Mouse (Mus musculus): ENCODE results near the gene Arhgef12. TPM values are rescaled to one million over a fixed set of nuclear protein-coding genes. Genes with fewer than 3 reads are reported as not detected.
A peak's percentile ranks its signal among the peaks of the same experiment; 100 is the strongest.

The Arhgef12 gene
- polyA plus RNA-seq, 1 experiment from 2014 or later: 12.1 TPM

- no peak overlapping the region for H3K9ac ChIP-seq (ENCODE audit: low read length)
- no peak overlapping the region for H3K4me2 ChIP-seq (ENCODE audit: low read depth, low read length)
- peaks cover 28% of the 10 kb centered on the region; the same call in 1 of the 2 replicates for H3K36me3 ChIP-seq (ENCODE audit: control insufficient read depth, insufficient read depth, low read length)
- 0 out of 2 replicates have a peak, but pooled peaks cover 4% of the 10 kb centered on the region for H3K4me1 ChIP-seq (replicated peaks; ENCODE audit: control insufficient read depth, insufficient read depth, low read length)
- H3K27me3 ChIP-seq (ENCODE audit: control insufficient read depth, insufficient read depth, low read depth, low read length): no peaks in the 10 kb centered on the region
- no peak for ATAC-seq (ENCODE audit: low read depth)
- no peak overlapping the region for H3K4me3 ChIP-seq (ENCODE audit: low read length)
- no peaks in the 10 kb centered on the region for H3K9me3 ChIP-seq (ENCODE audit: control insufficient read depth, low read length)
- 77% methylated on average over 4 of the region's 4 CpGs for WGBS
- H3K27ac ChIP-seq (ENCODE audit: low read length): no peak overlapping the region
Observed at GRCm38 (mm10) chr9:43011061-43011460, 96.0 kb downstream of the Arhgef12 start.

- H3K4me1 ChIP-seq (replicated peaks; ENCODE audit: control insufficient read depth, insufficient read depth, low read length): peaks cover 12% of the 10 kb centered on the region
- ATAC-seq (ENCODE audit: low read depth): peak; percentile 46; the same call in 1 of the 2 replicates
- H3K9ac ChIP-seq (ENCODE audit: low read length): no peak overlapping the region
- no peak overlapping the region for H3K27ac ChIP-seq (ENCODE audit: low read length)
- H3K4me3 ChIP-seq (ENCODE audit: low read length): no peak overlapping the region
- H3K36me3 ChIP-seq (ENCODE audit: control insufficient read depth, insufficient read depth, low read length): peaks cover 41% of the 10 kb centered on the region
- 35% methylated on average over 5 of the region's 5 CpGs for WGBS
- no peak overlapping the region for H3K4me2 ChIP-seq (ENCODE audit: low read depth, low read length)
- no peaks in the 10 kb centered on the region for H3K9me3 ChIP-seq (ENCODE audit: control insufficient read depth, low read length)
- no peaks in the 10 kb centered on the region for H3K27me3 ChIP-seq (ENCODE audit: control insufficient read depth, insufficient read depth, low read depth, low read length)
Observed at GRCm38 (mm10) chr9:43003881-43004280, 103.2 kb downstream of the Arhgef12 start.

DNA sequence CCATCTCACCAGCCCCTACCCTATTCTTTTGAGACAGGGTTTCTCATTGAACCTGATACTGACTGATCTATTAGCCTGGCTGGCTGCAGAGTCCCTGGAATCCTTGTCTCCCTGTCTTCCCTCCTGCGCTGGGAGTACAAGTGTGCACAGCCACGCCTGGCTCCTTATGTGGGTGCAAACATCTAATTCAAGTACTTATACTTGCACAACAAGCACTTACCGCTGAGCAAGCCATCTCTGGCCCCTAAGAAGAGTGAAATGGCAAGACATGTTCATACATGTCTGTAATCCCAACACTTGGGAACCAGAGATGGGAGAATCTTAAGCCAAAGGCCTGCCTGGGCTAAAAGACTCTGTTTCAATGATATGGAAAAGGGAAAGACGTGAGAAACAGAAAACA, 104.0 kb downstream of the Arhgef12 start:
- Histone ChIP-seq H3K4me1 (replicated peaks; ENCODE audit: control insufficient read depth, insufficient read depth, low read length) (peaks cover 12% of the 10 kb centered on the region), H3K36me3 (ENCODE audit: control insufficient read depth, insufficient read depth, low read length) (peaks cover 44% of the 10 kb centered on the region), H3K4me2 (ENCODE audit: low read depth, low read length) (no peak overlapping the region), H3K9me3 (ENCODE audit: control insufficient read depth, low read length) (no peaks in the 10 kb centered on the region), H3K4me3 (ENCODE audit: low read length) (no peak overlapping the region), H3K9ac (ENCODE audit: low read length) (no peak overlapping the region), H3K27me3 (ENCODE audit: control insufficient read depth, insufficient read depth, low read depth, low read length) (no peaks in the 10 kb centered on the region), H3K27ac (ENCODE audit: low read length) (no peak overlapping the region)
- 65% methylated on average over 4 of the region's 4 CpGs for WGBS
- peak; percentile 29; the same call in 1 of the 2 replicates for ATAC-seq (ENCODE audit: low read depth)

- WGBS: 55% methylated on average over 11 of the region's 11 CpGs
- H3K36me3 ChIP-seq (ENCODE audit: control insufficient read depth, insufficient read depth, low read length): peaks cover 35% of the 10 kb centered on the region
- H3K4me2 ChIP-seq (ENCODE audit: low read depth, low read length): no peak overlapping the region
- H3K9me3 ChIP-seq (ENCODE audit: control insufficient read depth, low read length): no peaks in the 10 kb centered on the region
- H3K4me3 ChIP-seq (ENCODE audit: low read length): no peak overlapping the region
- peak; percentile 60; the same call in 1 of the 2 replicates for ATAC-seq (ENCODE audit: low read depth)
- H3K27me3 ChIP-seq (ENCODE audit: control insufficient read depth, insufficient read depth, low read depth, low read length): no peaks in the 10 kb centered on the region
- H3K9ac ChIP-seq (ENCODE audit: low read length): no peak overlapping the region
- peaks cover 12% of the 10 kb centered on the region for H3K4me1 ChIP-seq (replicated peaks; ENCODE audit: control insufficient read depth, insufficient read depth, low read length)
- peak overlapping the region; percentile 24; the same call in 1 of the 2 replicates for H3K27ac ChIP-seq (ENCODE audit: low read length)
Observed at GRCm38 (mm10) chr9:43000595-43001250, 106.3 kb downstream of the Arhgef12 start.

- WGBS: 87% methylated on average over 1 of the region's 1 CpGs
- Histone ChIP-seq H3K27ac (ENCODE audit: low read length) (no peak overlapping the region), H3K9ac (ENCODE audit: low read length) (no peak overlapping the region), H3K4me3 (ENCODE audit: low read length) (no peak overlapping the region), H3K9me3 (ENCODE audit: control insufficient read depth, low read length) (no peaks in the 10 kb centered on the region), H3K27me3 (ENCODE audit: control insufficient read depth, insufficient read depth, low read depth, low read length) (no peaks in the 10 kb centered on the region), H3K36me3 (ENCODE audit: control insufficient read depth, insufficient read depth, low read length) (peaks cover 38% of the 10 kb centered on the region), H3K4me2 (ENCODE audit: low read depth, low read length) (no peak overlapping the region), H3K4me1 (replicated peaks; ENCODE audit: control insufficient read depth, insufficient read depth, low read length) (peaks cover 12% of the 10 kb centered on the region)
- 0 out of 2 replicates have a peak, but pooled peaks have one; percentile 32 for ATAC-seq (ENCODE audit: low read depth)
Observed at GRCm38 (mm10) chr9:43000070-43000469, 107.0 kb downstream of the Arhgef12 start.

DNA sequence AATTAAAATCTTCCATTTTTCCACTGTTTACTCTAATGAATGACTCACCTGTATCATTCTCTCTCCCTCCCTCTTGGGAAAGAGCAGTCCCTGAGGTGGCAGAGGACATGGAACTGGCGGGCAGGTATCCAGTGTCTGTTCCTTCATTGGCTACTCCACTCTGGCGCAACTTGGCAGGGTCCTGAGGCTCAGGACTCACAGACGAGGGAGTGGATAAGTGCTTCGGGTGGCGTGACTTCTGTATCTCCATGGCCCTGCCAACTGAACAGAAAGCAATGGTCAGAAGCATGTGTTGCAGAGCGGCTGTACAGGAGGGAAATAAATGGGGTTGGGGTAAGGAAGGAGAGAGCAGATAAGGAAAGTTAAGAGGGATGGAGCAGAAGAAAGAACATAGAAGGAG, 109.5 kb downstream of the Arhgef12 start:
- ATAC-seq (ENCODE audit: low read depth): no peak

GRCm38 (mm10) chr9:42995298-42995697, 111.7 kb downstream of the Arhgef12 start:
- no peaks in the 10 kb centered on the region for H3K9me3 ChIP-seq (ENCODE audit: control insufficient read depth, low read length)
- H3K36me3 ChIP-seq (ENCODE audit: control insufficient read depth, insufficient read depth, low read length): peaks cover 37% of the 10 kb centered on the region
- ATAC-seq (ENCODE audit: low read depth): no peak
- H3K27ac ChIP-seq (ENCODE audit: low read length): no peak overlapping the region
- no peak overlapping the region for H3K4me2 ChIP-seq (ENCODE audit: low read depth, low read length)
- 85% methylated on average over 11 of the region's 11 CpGs for WGBS
- H3K4me3 ChIP-seq (ENCODE audit: low read length): no peak overlapping the region
- H3K27me3 ChIP-seq (ENCODE audit: control insufficient read depth, insufficient read depth, low read depth, low read length): no peaks in the 10 kb centered on the region
- H3K4me1 ChIP-seq (replicated peaks; ENCODE audit: control insufficient read depth, insufficient read depth, low read length): no peaks in the 10 kb centered on the region
- no peak overlapping the region for H3K9ac ChIP-seq (ENCODE audit: low read length)

More for the DNA sequence above, 109.5 kb downstream of the Arhgef12 start:
- no peak overlapping the region for H3K4me2 ChIP-seq (ENCODE audit: low read depth, low read length)
- H3K36me3 ChIP-seq (ENCODE audit: control insufficient read depth, insufficient read depth, low read length): peaks cover 29% of the 10 kb centered on the region
- no peak overlapping the region for H3K4me3 ChIP-seq (ENCODE audit: low read length)
- no peak overlapping the region for H3K27ac ChIP-seq (ENCODE audit: low read length)
- WGBS: 84% methylated on average over 6 of the region's 6 CpGs
- no peaks in the 10 kb centered on the region for H3K27me3 ChIP-seq (ENCODE audit: control insufficient read depth, insufficient read depth, low read depth, low read length)
- H3K9ac ChIP-seq (ENCODE audit: low read length): no peak overlapping the region
- H3K9me3 ChIP-seq (ENCODE audit: control insufficient read depth, low read length): no peaks in the 10 kb centered on the region
- no peaks in the 10 kb centered on the region; the same call in 1 of the 2 replicates for H3K4me1 ChIP-seq (replicated peaks; ENCODE audit: control insufficient read depth, insufficient read depth, low read length)

GRCm38 (mm10) chr9:42994708-42995107, 112.3 kb downstream of the Arhgef12 start:
- WGBS: 72% methylated on average over 4 of the region's 4 CpGs
- no peak overlapping the region for H3K4me3 ChIP-seq (ENCODE audit: low read length)
- H3K4me2 ChIP-seq (ENCODE audit: low read depth, low read length): no peak overlapping the region
- peaks cover 35% of the 10 kb centered on the region for H3K36me3 ChIP-seq (ENCODE audit: control insufficient read depth, insufficient read depth, low read length)
- H3K9me3 ChIP-seq (ENCODE audit: control insufficient read depth, low read length): no peaks in the 10 kb centered on the region
- no peak for ATAC-seq (ENCODE audit: low read depth)
- no peaks in the 10 kb centered on the region for H3K27me3 ChIP-seq (ENCODE audit: control insufficient read depth, insufficient read depth, low read depth, low read length)
- H3K27ac ChIP-seq (ENCODE audit: low read length): no peak overlapping the region
- no peaks in the 10 kb centered on the region for H3K4me1 ChIP-seq (replicated peaks; ENCODE audit: control insufficient read depth, insufficient read depth, low read length)
- H3K9ac ChIP-seq (ENCODE audit: low read length): no peak overlapping the region

DNA sequence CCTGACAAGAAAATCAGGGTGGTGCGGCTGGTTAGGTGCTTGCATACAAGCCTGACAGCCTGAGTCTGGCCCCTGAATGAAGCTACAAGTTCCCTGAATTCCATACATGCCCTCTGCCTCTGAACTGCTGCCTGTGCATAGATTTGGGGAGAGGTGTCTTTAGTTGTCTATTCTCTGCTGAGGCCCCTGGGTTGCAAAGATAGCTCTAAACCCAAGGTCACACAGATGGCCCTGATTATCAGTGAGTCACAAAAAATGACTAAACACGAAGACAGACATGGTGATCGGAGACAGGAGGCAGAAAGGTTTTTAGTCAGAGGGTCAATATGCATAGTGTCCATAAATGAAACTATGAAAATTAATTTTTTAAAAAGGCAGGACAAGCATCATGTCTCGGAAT, 113.4 kb downstream of the Arhgef12 start:
- H3K27me3 ChIP-seq (ENCODE audit: control insufficient read depth, insufficient read depth, low read depth, low read length): no peaks in the 10 kb centered on the region
- no peak overlapping the region for H3K27ac ChIP-seq (ENCODE audit: low read length)
- no peak for ATAC-seq (ENCODE audit: low read depth)
- H3K9ac ChIP-seq (ENCODE audit: low read length): no peak overlapping the region
- 94% methylated on average over 4 of the region's 4 CpGs for WGBS
- no peaks in the 10 kb centered on the region for H3K4me1 ChIP-seq (replicated peaks; ENCODE audit: control insufficient read depth, insufficient read depth, low read length)
- H3K4me3 ChIP-seq (ENCODE audit: low read length): no peak overlapping the region
- peaks cover 30% of the 10 kb centered on the region for H3K36me3 ChIP-seq (ENCODE audit: control insufficient read depth, insufficient read depth, low read length)
- no peak overlapping the region for H3K4me2 ChIP-seq (ENCODE audit: low read depth, low read length)
- H3K9me3 ChIP-seq (ENCODE audit: control insufficient read depth, low read length): no peaks in the 10 kb centered on the region
